Mouse (Mus musculus): ENCODE measurements around the gene Plod1. TPM values are rescaled to one million over a fixed set of nuclear protein-coding genes. Genes with fewer than 3 reads are reported as not detected.

The Plod1 gene
- polyA plus RNA-seq, 1 experiment from 2014 or later = 41.7 TPM

- Histone ChIP-seq H3K36me3 (no peaks in the 10 kb centered on the region), H3K27ac (no peak overlapping the region), H3K4me1 (no peaks in the 10 kb centered on the region), H3K4me3 (no peak overlapping the region), H3K9me3 (replicated peaks) (no peaks in the 10 kb centered on the region), H3K9ac (no peak overlapping the region), H3K4me2 (replicated peaks) (no peak overlapping the region), H3K27me3 (no peaks in the 10 kb centered on the region)
- peak; percentile 76 for ATAC-seq (ENCODE audit: low FRiP score)
- WGBS = 48% methylated on average over 6 of the region's 6 CpGs
Observed at GRCm38 (mm10) chr4:147959881-147960831, 23.6 kb upstream of the Plod1 start.

- H3K36me3 ChIP-seq = 0 out of 2 replicates have a peak, but pooled peaks cover 2% of the 10 kb centered on the region
- no peak overlapping the region for H3K4me2 ChIP-seq (replicated peaks)
- 42% methylated on average over 11 of the region's 11 CpGs for WGBS
- no peaks in the 10 kb centered on the region for H3K27me3 ChIP-seq
- no peaks in the 10 kb centered on the region for H3K4me1 ChIP-seq
- H3K9ac ChIP-seq = no peak overlapping the region
- no peak overlapping the region for H3K4me3 ChIP-seq
- no peak overlapping the region for H3K27ac ChIP-seq
- no peaks in the 10 kb centered on the region for H3K9me3 ChIP-seq (replicated peaks)
- ATAC-seq (ENCODE audit: low FRiP score) = no peak
Observed at GRCm38 (mm10) chr4:147957141-147957540, 20.6 kb upstream of the Plod1 start.

GRCm38 (mm10) chr4:147953590-147953989 is 17.0 kb upstream of the Plod1 start:
- Histone ChIP-seq H3K9me3 (replicated peaks) (no peaks in the 10 kb centered on the region), H3K9ac (no peak overlapping the region), H3K4me1 (no peaks in the 10 kb centered on the region), H3K4me2 (replicated peaks) (no peak overlapping the region), H3K36me3 (0 out of 2 replicates have a peak, but pooled peaks cover 3% of the 10 kb centered on the region), H3K27ac (no peak overlapping the region), H3K27me3 (no peaks in the 10 kb centered on the region), H3K4me3 (no peak overlapping the region)
- WGBS = 13% methylated on average over 4 of the region's 4 CpGs
- ATAC-seq (ENCODE audit: low FRiP score) = no peak

- WGBS = 68% methylated on average over 2 of the region's 2 CpGs
Observed at GRCm38 (mm10) chr4:147947511-147947910, 10.9 kb upstream of the Plod1 start.

GRCm38 (mm10) chr4:147943005-147943404 is 6.4 kb upstream of the Plod1 start:
- Histone ChIP-seq H3K27me3 (no peaks in the 10 kb centered on the region), H3K9ac (no peak overlapping the region), H3K4me3 (no peak overlapping the region), H3K4me2 (replicated peaks) (peak overlapping the region; percentile 15), H3K36me3 (peaks cover 47% of the 10 kb centered on the region), H3K4me1 (peaks cover 26% of the 10 kb centered on the region), H3K9me3 (replicated peaks) (no peaks in the 10 kb centered on the region), H3K27ac (no peak overlapping the region)
- WGBS = 85% methylated on average over 1 of the region's 1 CpGs
- no peak for ATAC-seq (ENCODE audit: low FRiP score)

More at GRCm38 (mm10) chr4:147947511-147947910, 10.9 kb upstream of the Plod1 start:
- Histone ChIP-seq H3K9ac (no peak overlapping the region), H3K36me3 (peaks cover 53% of the 10 kb centered on the region), H3K27me3 (no peaks in the 10 kb centered on the region), H3K27ac (no peak overlapping the region), H3K4me3 (no peak overlapping the region), H3K4me2 (replicated peaks) (no peak overlapping the region), H3K4me1 (peaks cover 13% of the 10 kb centered on the region), H3K9me3 (replicated peaks) (no peaks in the 10 kb centered on the region)
- no peak for ATAC-seq (ENCODE audit: low FRiP score)

GRCm38 (mm10) chr4:147941045-147942020 is 4.8 kb upstream of the Plod1 start:
- peaks cover 33% of the 10 kb centered on the region for H3K36me3 ChIP-seq
- H3K4me3 ChIP-seq = peak overlapping the region; percentile 100
- no peaks in the 10 kb centered on the region for H3K9me3 ChIP-seq (replicated peaks)
- peak; percentile 46 for ATAC-seq (ENCODE audit: low FRiP score)
- peak overlapping the region; percentile 97 for H3K9ac ChIP-seq
- 8% methylated on average over 81 of the region's 88 CpGs for WGBS
- peak overlapping the region; percentile 79 for H3K27ac ChIP-seq
- no peaks in the 10 kb centered on the region for H3K27me3 ChIP-seq
- H3K4me1 ChIP-seq = peaks cover 31% of the 10 kb centered on the region
- H3K4me2 ChIP-seq (replicated peaks) = peak overlapping the region; percentile 100

- H3K4me1 ChIP-seq = peaks cover 28% of the 10 kb centered on the region
- peak within 1 kb of the TSS; percentile 97 for H3K9ac ChIP-seq
- peak within 1 kb of the TSS; percentile 100 for H3K4me3 ChIP-seq
- H3K27ac ChIP-seq = peak within 1 kb of the TSS; percentile 79
- no peaks in the 10 kb centered on the region for H3K9me3 ChIP-seq (replicated peaks)
- peak; percentile 46 for ATAC-seq (ENCODE audit: low FRiP score)
- no peaks in the 10 kb centered on the region for H3K27me3 ChIP-seq
- WGBS = 2% methylated on average over 28 of the region's 35 CpGs
- peak within 1 kb of the TSS; percentile 100 for H3K4me2 ChIP-seq (replicated peaks)
- peaks cover 26% of the 10 kb centered on the region for H3K36me3 ChIP-seq
Observed at GRCm38 (mm10) chr4:147940576-147941044, 4.0 kb upstream of the Plod1 start, which contains the start of gene 2510039O18Rik. 2510039O18Rik (plus strand) TSS chr4:147940895.

- Histone ChIP-seq H3K4me1 (peaks cover 28% of the 10 kb centered on the region), H3K27me3 (no peaks in the 10 kb centered on the region), H3K27ac (peak overlapping the region; percentile 79), H3K36me3 (peaks cover 21% of the 10 kb centered on the region), H3K4me2 (replicated peaks) (peak overlapping the region; percentile 100), H3K9ac (no peak overlapping the region), H3K4me3 (no peak overlapping the region), H3K9me3 (replicated peaks) (no peaks in the 10 kb centered on the region)
- ATAC-seq (ENCODE audit: low FRiP score) = peak; percentile 63
- whole genome bisulfite sequencing = 51% methylated on average over 9 of the region's 9 CpGs
Observed at GRCm38 (mm10) chr4:147940111-147940510, 3.5 kb upstream of the Plod1 start.

GRCm38 (mm10) chr4:147938148-147939096 is 1.9 kb upstream of the Plod1 start:
- Histone ChIP-seq H3K27me3 (no peaks in the 10 kb centered on the region), H3K9me3 (replicated peaks) (no peaks in the 10 kb centered on the region), H3K27ac (no peak overlapping the region), H3K36me3 (peaks cover 8% of the 10 kb centered on the region; the same call in 1 of the 2 replicates), H3K9ac (no peak overlapping the region), H3K4me2 (replicated peaks) (no peak overlapping the region), H3K4me3 (no peak overlapping the region), H3K4me1 (peaks cover 30% of the 10 kb centered on the region)
- ATAC-seq (ENCODE audit: low FRiP score) = no peak
- WGBS = 71% methylated on average over 14 of the region's 14 CpGs

- no peaks in the 10 kb centered on the region for H3K27me3 ChIP-seq
- no peak overlapping the region for H3K27ac ChIP-seq
- H3K4me1 ChIP-seq = peaks cover 24% of the 10 kb centered on the region
- H3K4me3 ChIP-seq = no peak overlapping the region
- H3K36me3 ChIP-seq = no peaks in the 10 kb centered on the region
- no peak for ATAC-seq (ENCODE audit: low FRiP score)
- no peak overlapping the region for H3K4me2 ChIP-seq (replicated peaks)
- no peak overlapping the region for H3K9ac ChIP-seq
- 51% methylated on average over 5 of the region's 5 CpGs for WGBS
- H3K9me3 ChIP-seq (replicated peaks) = no peaks in the 10 kb centered on the region
Observed at GRCm38 (mm10) chr4:147937486-147937885, 919 bp upstream of the Plod1 start.

- peak overlapping the region; percentile 81 for H3K4me2 ChIP-seq (replicated peaks)
- no peaks in the 10 kb centered on the region for H3K36me3 ChIP-seq
- H3K4me1 ChIP-seq = peaks cover 19% of the 10 kb centered on the region
- no peaks in the 10 kb centered on the region for H3K9me3 ChIP-seq (replicated peaks)
- no peak overlapping the region for H3K27ac ChIP-seq
- WGBS = 41% methylated on average over 3 of the region's 3 CpGs
- H3K9ac ChIP-seq = peak overlapping the region; percentile 77
- H3K27me3 ChIP-seq = no peaks in the 10 kb centered on the region
- H3K4me3 ChIP-seq = peak overlapping the region; percentile 62
- ATAC-seq (ENCODE audit: low FRiP score) = no peak
Observed at GRCm38 (mm10) chr4:147937021-147937420, 454 bp upstream of the Plod1 start.
